Mouse (Mus musculus) liver, embryonic 11.5 days (tissue): Measurements from ENCODE around the gene Stx8. TPM values are rescaled to one million over a fixed set of nuclear protein-coding genes. Genes with fewer than 3 reads are reported as not detected.

Experiments used
- ATAC-seq: fragments of 200-750 bp; cut with Nextera tagmentation; replicated peaks from 2 replicates; pipeline ENCODE4 v1.8.0; 2017; ENCODE audit warnings: moderate number of reproducible peaks, mild to moderate bottlenecking, moderate TSS enrichment, moderate library complexity; ENCODE audit not compliant: low FRiP score
- DNase-seq: peaks from one replicate; pipeline ENCODE4 v3.0.0-alpha.2; 2017; ENCODE audit warnings: low spot score
- H3K27ac ChIP-seq: fragments of 300-500 bp; sonication (generic); 2 replicates; pipeline ENCODE4 v1.5.1; 2014; ENCODE audit warnings: mild to moderate bottlenecking, low read depth, low read length, control low read depth
- H3K27me3 ChIP-seq: fragments of 300-500 bp; sonication (generic); replicated peaks from 2 replicates; pipeline ENCODE4 v1.6.1; 2014; ENCODE audit warnings: low read length, mixed read lengths; ENCODE audit not compliant: control insufficient read depth, insufficient read depth
- H3K36me3 ChIP-seq: fragments of 300-500 bp; sonication (generic); 2 replicates; pipeline ENCODE4 v1.6.1; 2014; ENCODE audit warnings: mild to moderate bottlenecking, low read length, moderate library complexity, mixed read lengths; ENCODE audit not compliant: control insufficient read depth, insufficient read depth
- H3K4me1 ChIP-seq: fragments of 300-500 bp; sonication (generic); replicated peaks from 2 replicates; pipeline ENCODE4 v1.6.1; 2014; ENCODE audit warnings: low read length, mixed read lengths; ENCODE audit not compliant: control insufficient read depth, insufficient read depth
- H3K4me2 ChIP-seq: fragments of 300-500 bp; sonication (generic); 2 replicates; pipeline ENCODE4 v1.6.1; 2014; ENCODE audit warnings: mild to moderate bottlenecking, control low read depth, moderate library complexity
- H3K4me3 ChIP-seq: fragments of 300-500 bp; sonication (generic); 2 replicates; pipeline ENCODE4 v1.5.1; 2014; ENCODE audit warnings: low read depth, low read length, control low read depth
- H3K9ac ChIP-seq: fragments of 300-500 bp; sonication (generic); 2 replicates; pipeline ENCODE4 v1.6.1; 2014; ENCODE audit warnings: low read depth, low read length, control low read depth
- H3K9me3 ChIP-seq: fragments of 300-500 bp; sonication (generic); 2 replicates; pipeline ENCODE4 v1.6.1; 2016; ENCODE audit warnings: low read length, inconsistent platforms, mixed read lengths; ENCODE audit not compliant: control insufficient read depth
- WGBS: fragments of 180-500 bp; shearing (Covaris S2); extraction: QIAGEN DNeasy Blood & Tissue Kit; methylation state at CpG from one replicate; pipeline ENCODE4 v1.1.7; 2014; 5-methylcytosine and 5-hydroxymethylcytosine counted together
- polyA plus RNA-seq: library from polyadenylated mRNA; unstranded; fragments of >200 nt; fragmentation: Nextera tagmentation; extraction: Ambion mirVana; gene quantifications from 2 replicates; pipeline ENCODE4 v1.2.1, GENCODE M21; 2014

Gene Stx8
- polyA plus RNA-seq, 1 experiment from 2014 or later, result 45.8 TPM

- ATAC-seq (no peak), DNase-seq (no peak)
- 75% methylated on average over 5 of the region's 5 CpGs for WGBS
- Histone ChIP-seq H3K27me3 (no peaks in the 10 kb centered on the region), H3K4me1 (peaks cover 14% of the 10 kb centered on the region), H3K9ac (no peak overlapping the region), H3K4me2 (no peak overlapping the region), H3K9me3 (no peaks in the 10 kb centered on the region), H3K4me3 (no peak overlapping the region), H3K27ac (no peak overlapping the region), H3K36me3 (no peaks in the 10 kb centered on the region)
Measured at GRCm38 (mm10) chr11:68022895-68023294, 56.9 kb downstream of the Stx8 start.

DNA sequence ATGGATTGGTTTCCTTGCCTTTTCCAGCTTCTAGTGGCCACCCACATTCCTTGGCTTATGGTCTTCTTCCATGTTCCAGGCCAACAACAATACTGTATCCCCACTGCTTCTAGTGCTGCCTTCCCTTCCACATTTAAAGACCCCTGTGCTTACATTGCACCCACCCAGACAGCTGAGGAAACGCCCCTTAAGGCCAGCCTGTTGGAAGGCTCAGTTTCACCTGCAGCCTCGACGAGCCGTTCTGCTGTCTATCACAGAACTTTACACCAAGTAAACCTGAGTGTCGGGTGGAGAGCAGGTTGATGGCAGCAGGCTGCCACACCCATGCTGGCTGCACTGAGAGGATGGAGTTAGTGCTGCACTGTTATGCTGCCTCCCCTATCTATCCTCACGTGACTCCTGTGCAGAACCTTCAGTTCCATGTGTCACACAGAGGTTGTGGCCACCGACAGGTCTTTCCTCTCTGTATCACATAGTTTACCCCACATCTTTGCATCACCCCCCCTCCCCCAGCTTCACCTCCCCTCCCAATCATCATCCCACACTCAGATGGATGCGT, 57.9 kb downstream of the Stx8 start:
- Histone ChIP-seq H3K4me2 (no peak overlapping the region), H3K36me3 (no peaks in the 10 kb centered on the region), H3K9me3 (no peaks in the 10 kb centered on the region), H3K27ac (no peak overlapping the region), H3K4me1 (peaks cover 17% of the 10 kb centered on the region), H3K4me3 (no peak overlapping the region), H3K9ac (no peak overlapping the region), H3K27me3 (no peaks in the 10 kb centered on the region)
- DNase-seq, result no peak
- WGBS, result 61% methylated on average over 8 of the region's 8 CpGs
- no peak; the same call in 1 of the 2 replicates for ATAC-seq

DNA sequence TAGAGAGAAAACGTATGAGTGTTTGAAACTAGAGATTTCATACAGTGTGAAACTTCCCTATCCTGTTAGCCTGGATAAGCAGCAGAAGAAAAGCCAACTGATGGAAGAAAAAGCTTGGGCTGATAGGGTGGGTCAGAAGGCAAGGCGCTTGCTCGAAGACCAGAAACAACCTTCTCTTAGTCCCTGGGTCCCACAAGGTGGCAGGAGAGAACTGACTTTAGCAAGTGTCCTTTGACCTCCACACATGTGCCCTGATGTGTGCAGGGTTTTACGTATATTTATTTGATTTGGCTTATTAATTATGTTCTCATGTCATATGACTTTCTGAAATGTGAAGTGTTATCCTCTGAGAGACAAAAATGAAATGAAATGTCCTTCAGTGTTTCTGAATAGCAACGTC, 60.6 kb downstream of the Stx8 start:
- H3K36me3 ChIP-seq, result no peaks in the 10 kb centered on the region
- WGBS, result 78% methylated on average over 5 of the region's 5 CpGs
- no peak overlapping the region for H3K4me2 ChIP-seq

GRCm38 (mm10) chr11:68029079-68029478, 63.1 kb downstream of the Stx8 start:
- WGBS, result 54% methylated on average over 4 of the region's 4 CpGs
- peaks cover 4% of the 10 kb centered on the region; the same call in 1 of the 2 replicates for H3K4me1 ChIP-seq
- H3K36me3 ChIP-seq, result no peaks in the 10 kb centered on the region
- no peaks in the 10 kb centered on the region for H3K27me3 ChIP-seq
- no peak overlapping the region for H3K9ac ChIP-seq
- ATAC-seq, result peak; percentile 70
- H3K27ac ChIP-seq, result no peak overlapping the region
- H3K9me3 ChIP-seq, result no peaks in the 10 kb centered on the region
- no peak overlapping the region for H3K4me2 ChIP-seq
- H3K4me3 ChIP-seq, result no peak overlapping the region
- DNase-seq, result no peak

More for the DNA sequence above, 60.6 kb downstream of the Stx8 start:
- H3K9me3 ChIP-seq, result no peaks in the 10 kb centered on the region
- no peak overlapping the region for H3K4me3 ChIP-seq
- H3K4me1 ChIP-seq, result peaks cover 13% of the 10 kb centered on the region
- no peak for ATAC-seq
- no peak for DNase-seq
- no peaks in the 10 kb centered on the region for H3K27me3 ChIP-seq
- no peak overlapping the region for H3K9ac ChIP-seq
- H3K27ac ChIP-seq, result no peak overlapping the region

GRCm38 (mm10) chr11:68029871-68030270, 63.9 kb downstream of the Stx8 start:
- Histone ChIP-seq H3K4me1 (peaks cover 3% of the 10 kb centered on the region; the same call in 1 of the 2 replicates), H3K36me3 (no peaks in the 10 kb centered on the region), H3K4me3 (no peak overlapping the region), H3K9me3 (no peaks in the 10 kb centered on the region), H3K9ac (no peak overlapping the region), H3K27me3 (no peaks in the 10 kb centered on the region), H3K4me2 (no peak overlapping the region), H3K27ac (no peak overlapping the region)
- no peak for DNase-seq
- WGBS, result 75% methylated on average over 3 of the region's 3 CpGs
- no peak for ATAC-seq

DNA sequence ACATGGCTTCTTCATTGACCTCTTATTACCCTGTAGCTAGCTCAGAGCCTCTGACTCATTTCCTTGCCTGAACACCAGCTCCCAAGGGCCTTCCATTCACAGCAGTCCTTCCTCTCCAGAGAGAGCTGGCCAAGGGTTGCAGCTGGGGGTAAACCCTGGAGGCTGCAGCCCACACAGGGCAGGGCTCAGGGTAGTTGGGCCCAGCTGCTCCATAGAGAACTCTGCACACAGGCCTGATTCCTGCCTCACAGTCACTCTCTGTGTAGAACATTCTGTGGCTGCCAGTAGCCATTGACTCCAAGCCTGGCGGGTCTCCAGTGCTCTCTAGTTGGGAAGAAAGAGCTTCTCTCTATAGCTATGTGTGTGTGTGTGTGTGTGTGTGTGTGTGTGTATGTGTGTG, 64.8 kb downstream of the Stx8 start:
- no peaks in the 10 kb centered on the region for H3K36me3 ChIP-seq
- H3K27me3 ChIP-seq, result no peaks in the 10 kb centered on the region
- H3K27ac ChIP-seq, result no peak overlapping the region
- H3K9me3 ChIP-seq, result no peaks in the 10 kb centered on the region
- ATAC-seq (no peak), DNase-seq (no peak)
- 100% methylated on average over 1 of the region's 1 CpGs for WGBS
- H3K4me1 ChIP-seq, result peaks cover 3% of the 10 kb centered on the region; the same call in 1 of the 2 replicates
- H3K4me2 ChIP-seq, result no peak overlapping the region
- H3K4me3 ChIP-seq, result no peak overlapping the region
- H3K9ac ChIP-seq, result no peak overlapping the region

DNA sequence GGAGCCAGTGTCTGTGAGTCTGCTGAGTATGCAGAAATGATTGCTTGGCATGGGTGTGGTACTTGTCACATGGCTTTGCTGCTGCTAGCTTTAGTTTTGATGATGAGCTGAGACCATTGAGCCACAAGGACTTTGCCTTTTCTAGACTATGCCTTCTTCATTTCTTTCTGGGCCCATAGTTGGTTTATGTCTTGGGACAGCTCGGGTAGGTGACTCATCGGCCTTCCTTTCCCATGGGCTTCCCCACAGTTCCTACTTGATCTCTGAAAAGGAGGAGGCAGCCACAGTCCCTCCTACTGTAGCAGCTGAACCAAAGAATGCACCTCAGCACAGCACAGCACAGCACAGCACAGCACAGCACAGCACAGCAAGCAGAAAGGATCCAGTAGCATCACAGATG, 66.5 kb downstream of the Stx8 start:
- ATAC-seq (no peak), DNase-seq (no peak)
- Histone ChIP-seq H3K36me3 (no peaks in the 10 kb centered on the region), H3K4me3 (no peak overlapping the region), H3K27me3 (no peaks in the 10 kb centered on the region), H3K4me1 (peaks cover 3% of the 10 kb centered on the region; the same call in 1 of the 2 replicates), H3K27ac (no peak overlapping the region), H3K9ac (no peak overlapping the region), H3K4me2 (no peak overlapping the region), H3K9me3 (no peaks in the 10 kb centered on the region)
- 84% methylated on average over 2 of the region's 2 CpGs for WGBS

GRCm38 (mm10) chr11:68033331-68033926, 67.4 kb downstream of the Stx8 start:
- H3K4me1 ChIP-seq, result 0 out of 2 replicates have a peak, but pooled peaks cover 2% of the 10 kb centered on the region
- no peak overlapping the region for H3K9ac ChIP-seq
- DNase-seq (no peak), ATAC-seq (no peak)
- no peaks in the 10 kb centered on the region for H3K27me3 ChIP-seq
- H3K36me3 ChIP-seq, result no peaks in the 10 kb centered on the region
- no peak overlapping the region for H3K27ac ChIP-seq
- WGBS, result 85% methylated on average over 11 of the region's 11 CpGs
- no peak overlapping the region for H3K4me2 ChIP-seq
- H3K4me3 ChIP-seq, result no peak overlapping the region
- H3K9me3 ChIP-seq, result no peaks in the 10 kb centered on the region

DNA sequence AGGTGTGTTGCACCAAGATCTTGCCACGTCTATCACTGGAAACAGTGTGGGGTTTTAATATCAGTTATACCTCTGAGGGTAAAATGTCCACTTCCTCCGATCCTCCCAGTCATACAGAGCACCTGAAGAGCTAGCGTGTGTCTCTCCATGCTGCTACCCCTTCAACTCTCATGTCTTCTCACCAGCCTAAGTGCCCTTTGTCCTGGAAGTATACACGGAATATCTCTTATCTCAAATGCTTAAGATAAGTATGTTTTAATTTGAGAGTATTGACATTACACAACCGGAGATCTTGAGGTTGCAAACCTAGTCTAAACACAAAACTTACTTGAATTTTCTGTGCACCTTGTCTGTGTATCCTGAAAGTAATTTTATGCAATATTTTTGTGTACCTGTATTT, 68.4 kb downstream of the Stx8 start:
- Histone ChIP-seq H3K9me3 (no peaks in the 10 kb centered on the region), H3K27ac (no peak overlapping the region), H3K27me3 (no peaks in the 10 kb centered on the region), H3K9ac (no peak overlapping the region), H3K4me2 (no peak overlapping the region), H3K4me3 (no peak overlapping the region), H3K36me3 (no peaks in the 10 kb centered on the region), H3K4me1 (no peaks in the 10 kb centered on the region)
- DNase-seq (no peak), ATAC-seq (no peak)
- WGBS, result 73% methylated on average over 5 of the region's 5 CpGs
